ENCODE assay signal across 16 mouse cellular contexts in genomic region chr17:86458302-86458980, GRCm38 (mm10). TPM values are rescaled to one million over a fixed set of nuclear protein-coding genes. Genes with fewer than 3 reads are reported as not detected.
DNase-seq lines count a peak whose midpoint lies in the region; ATAC-seq and TF ChIP-seq lines count a peak whose summit lies in the region.
"Had no signal": no experiment of that assay in that cellular context is flagged by ENCODE, and none has a peak within 500 bp of the region (broad histone marks: within the 10 kb centered on the region; RNA-seq: fewer than 3 reads in every experiment).

No protein-coding gene starts in this region.

- WGBS in forebrain, embryonic 14.5 days, result 83% methylated on average over 11 of the region's 11 CpGs
- WGBS in forebrain, embryonic 12.5 days, result 84% methylated on average over 11 of the region's 11 CpGs

- H3K4me3 ChIP-seq in forebrain, embryonic 14.5 days (ENCODE audit: low read depth, low read length), result no peak overlapping the region
- H3K4me3 ChIP-seq in forebrain, embryonic 12.5 days (replicated peaks), result no peak overlapping the region
- no peak overlapping the region for H3K4me3 ChIP-seq in layer of hippocampus, adult 2 months
- H3K4me3 ChIP-seq: embryonic facial prominence, embryonic 10.5 days; heart, embryonic 12.5 days; hindbrain, embryonic 10.5 days; limb, embryonic 15.5 days had no signal

- H3K4me1 ChIP-seq in forebrain, embryonic 14.5 days (ENCODE audit: control insufficient read depth, insufficient read depth, low read length), result peaks cover 8% of the 10 kb centered on the region; the same call in 1 of the 2 replicates
- no peaks in the 10 kb centered on the region for H3K4me1 ChIP-seq in forebrain, embryonic 12.5 days
- H3K4me1 ChIP-seq: limb, embryonic 15.5 days had no signal

- no peak overlapping the region for H3K27ac ChIP-seq in forebrain, embryonic 14.5 days (ENCODE audit: low read depth, low read length)
- H3K27ac ChIP-seq in forebrain, embryonic 12.5 days, result no peak overlapping the region
- peak overlapping the region; percentile 43; the same call in 1 of the 2 replicates for H3K27ac ChIP-seq in layer of hippocampus, adult 2 months
- H3K27ac ChIP-seq: embryonic facial prominence, embryonic 10.5 days; hindbrain, embryonic 10.5 days; limb, embryonic 15.5 days had no signal

- no peaks in the 10 kb centered on the region for H3K36me3 ChIP-seq in forebrain, embryonic 14.5 days (ENCODE audit: control insufficient read depth, insufficient read depth, low read length)
- H3K36me3 ChIP-seq in forebrain, embryonic 12.5 days (replicated peaks), result no peaks in the 10 kb centered on the region
- H3K36me3 ChIP-seq: embryonic facial prominence, embryonic 10.5 days; heart, embryonic 12.5 days; hindbrain, embryonic 10.5 days; limb, embryonic 15.5 days had no signal

- peak; percentile 69 for TF ChIP-seq CTCF in layer of hippocampus, adult 2 months (conservative IDR thresholded peaks at IDR 0.05)

- peak; percentile 6 for DNase-seq in forebrain, embryonic 14.5 days (ENCODE audit: low spot score)
- no peak for DNase-seq in layer of hippocampus, adult 2 months (ENCODE audit: low spot score in 2 of 2)
- no peak for DNase-seq in layer of hippocampus, adult 18-20 months (ENCODE audit: low spot score in 2 of 2)
- DNase-seq in B cell, adult 2 months, result peak; percentile 42 to 52
- DNase-seq in gonadal fat pad, adult 2 months (ENCODE audit: low read depth), result peak; percentile 79
- DNase-seq in urinary bladder, adult 18-20 months (ENCODE audit: low spot score in 2 of 2), result no peak
- no peak for DNase-seq in embryo, embryonic 11 days
- DNase-seq: adrenal gland, adult 8-10 months; cerebellum, adult 9-10 months; lung, postnatal 4 days had no signal

- no peak for ATAC-seq in forebrain, embryonic 14.5 days
- no peak for ATAC-seq in forebrain, embryonic 12.5 days (ENCODE audit: low FRiP score)
- ATAC-seq: intestine, embryonic 16.5 days had no signal

- H3K9ac ChIP-seq in forebrain, embryonic 14.5 days (ENCODE audit: low read length), result no peak overlapping the region
- H3K9ac ChIP-seq in forebrain, embryonic 12.5 days, result no peak overlapping the region
- H3K9ac ChIP-seq: heart, embryonic 12.5 days; limb, embryonic 15.5 days had no signal

- H3K4me2 ChIP-seq in forebrain, embryonic 14.5 days (ENCODE audit: low read length), result no peak overlapping the region
- no peak overlapping the region for H3K4me2 ChIP-seq in forebrain, embryonic 12.5 days
- H3K4me2 ChIP-seq: heart, embryonic 12.5 days; limb, embryonic 15.5 days had no signal

- no peaks in the 10 kb centered on the region for H3K9me3 ChIP-seq in forebrain, embryonic 14.5 days (replicated peaks; ENCODE audit: control insufficient read depth, low read length)
- H3K9me3 ChIP-seq in forebrain, embryonic 12.5 days, result no peaks in the 10 kb centered on the region
- H3K9me3 ChIP-seq: embryonic facial prominence, embryonic 10.5 days; heart, embryonic 12.5 days; hindbrain, embryonic 10.5 days; limb, embryonic 15.5 days had no signal

- H3K27me3 ChIP-seq in forebrain, embryonic 14.5 days (replicated peaks; ENCODE audit: control insufficient read depth, insufficient read depth, low read length), result no peaks in the 10 kb centered on the region
- H3K27me3 ChIP-seq in forebrain, embryonic 12.5 days, result peaks cover 11% of the 10 kb centered on the region
- H3K27me3 ChIP-seq: heart, embryonic 12.5 days; limb, embryonic 15.5 days had no signal

RNA-seq across cellular contexts. Expression of gene Gm10309, which starts 46.6 kb away (rescaled TPM):
- polyA plus RNA-seq in forebrain, embryonic 14.5 days (2014; fragmentation: Nextera tagmentation; extraction: Ambion mirVana), result 0.10 TPM in 1 of 2 replicates, not detected in the other
- polyA plus RNA-seq in forebrain, embryonic 12.5 days (2016; fragmentation: Nextera tagmentation; extraction: Ambion mirVana), result 0.28 and 0.40 TPM in 2 replicates
- total RNA-seq in layer of hippocampus, adult 2 months (2021), result not detected
- total RNA-seq in layer of hippocampus, adult 18-20 months (2021), result not detected
- 0.12 and 0.30 TPM in 2 replicates for polyA plus RNA-seq in gonadal fat pad, adult 2 months (2012; rRNA removed)

Comparison
In these comparisons a context has a peak if more than half of its experiments do, and no peak if none do; other contexts are left out.
1. DNase-seq: peak in forebrain, embryonic 14.5 days (single experiment), B cell, adult 2 months (2 of 2) and gonadal fat pad, adult 2 months (single experiment); none in layer of hippocampus, adult 2 months (0 of 2), layer of hippocampus, adult 18-20 months (0 of 2), urinary bladder, adult 18-20 months (0 of 2) and embryo, embryonic 11 days (single experiment).